Mouse (Mus musculus) forebrain, embryonic 10.5 days (tissue): ENCODE measurements around the gene Zfp804a. TPM values are rescaled to one million over a fixed set of nuclear protein-coding genes. Genes with fewer than 3 reads are reported as not detected.
A peak's percentile ranks its signal among the peaks of the same experiment; 100 is the strongest.

ENCODE experiments used
- DNase-seq: peaks from one replicate; pipeline ENCODE4 v3.0.0-alpha.2; 2017; ENCODE audit warnings: low spot score; ENCODE audit errors: extremely low spot score
- H3K27ac ChIP-seq: fragments of 300-500 bp; sonication (generic); 2 replicates; pipeline ENCODE4 v1.5.1; 2016; ENCODE audit warnings: mild to moderate bottlenecking
- H3K27me3 ChIP-seq: fragments of 300-500 bp; sonication (generic); 2 replicates; pipeline ENCODE4 v1.6.1; 2016; ENCODE audit warnings: mild to moderate bottlenecking; ENCODE audit not compliant: poor library complexity, severe bottlenecking
- H3K36me3 ChIP-seq: fragments of 300-500 bp; sonication (generic); replicated peaks from 2 replicates; pipeline ENCODE4 v1.6.1; 2016; ENCODE audit warnings: mild to moderate bottlenecking, moderate library complexity
- H3K4me1 ChIP-seq: fragments of 300-500 bp; sonication (generic); 2 replicates; pipeline ENCODE4 v1.6.1; 2016
- H3K4me3 ChIP-seq: fragments of 300-500 bp; sonication (generic); 2 replicates; pipeline ENCODE4 v1.5.1; 2016; ENCODE audit warnings: mild to moderate bottlenecking, moderate library complexity
- H3K9me3 ChIP-seq: fragments of 300-500 bp; sonication (generic); 2 replicates; pipeline ENCODE4 v1.6.1; 2016; ENCODE audit warnings: mild to moderate bottlenecking, moderate library complexity
- WGBS: fragments of 180-500 bp; shearing (Covaris S2); methylation state at CpG from one replicate; pipeline ENCODE4 v1.1.7; 2016; 5-methylcytosine and 5-hydroxymethylcytosine counted together
- polyA plus RNA-seq: library from polyadenylated mRNA; unstranded; fragments of >200 nt; fragmentation: Nextera tagmentation; extraction: Ambion mirVana; gene quantifications from 2 replicates; pipeline ENCODE4 v1.2.1, GENCODE M21; 2016

The Zfp804a gene
- 0.09 TPM in 1 of 2 replicates, not detected in the other for polyA plus RNA-seq

DNA sequence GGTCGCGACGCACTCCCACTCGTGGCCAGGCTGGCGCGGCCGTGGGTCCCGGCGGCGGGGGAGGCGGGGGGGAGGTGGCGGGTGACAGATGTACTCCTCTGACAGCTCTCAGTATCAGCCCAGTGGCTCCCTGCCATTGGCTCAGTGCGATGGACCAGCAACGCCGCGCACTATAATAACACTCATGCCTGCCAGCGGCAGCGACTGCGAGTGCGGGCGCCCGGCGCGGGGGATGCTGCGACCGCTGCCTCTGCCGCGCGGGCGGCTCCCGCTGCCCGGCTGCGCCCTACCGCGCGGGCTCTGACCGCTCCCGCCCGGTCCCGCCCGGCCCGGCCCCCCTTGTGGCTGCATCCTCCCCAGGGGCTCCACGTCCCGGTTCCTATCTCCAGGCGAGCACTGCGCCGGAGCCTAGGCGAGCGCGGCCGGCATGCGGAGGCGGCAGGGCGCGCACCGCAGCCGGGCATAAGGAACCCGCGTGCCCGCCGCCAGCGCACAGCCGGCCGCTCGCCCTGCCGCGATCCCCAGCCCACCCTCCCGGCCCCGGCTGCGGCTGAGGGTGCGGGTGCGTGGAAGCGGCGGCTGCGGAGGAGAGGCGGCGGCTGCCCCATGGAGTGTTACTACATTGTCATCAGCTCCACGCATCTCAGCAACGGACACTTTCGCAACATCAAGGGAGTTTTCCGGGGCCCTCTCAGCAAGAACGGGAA is at the start of gene Zfp804a:
Gene Zfp804a (plus strand): TSS at position 38 of the 707 bp plus-strand sequence.
- under 1% methylated on average over 82 of the region's 82 CpGs for WGBS
- DNase-seq: peak; percentile 46
- H3K4me1 ChIP-seq: peaks cover 22% of the 10 kb centered on the region
- peak within 1 kb of the TSS; percentile 80 for H3K4me3 ChIP-seq
- H3K27me3 ChIP-seq: peaks cover 50% of the 10 kb centered on the region
- H3K36me3 ChIP-seq: no peaks in the 10 kb centered on the region
- peak within 1 kb of the TSS; percentile 77 for H3K27ac ChIP-seq
- H3K9me3 ChIP-seq: no peaks in the 10 kb centered on the region

DNA sequence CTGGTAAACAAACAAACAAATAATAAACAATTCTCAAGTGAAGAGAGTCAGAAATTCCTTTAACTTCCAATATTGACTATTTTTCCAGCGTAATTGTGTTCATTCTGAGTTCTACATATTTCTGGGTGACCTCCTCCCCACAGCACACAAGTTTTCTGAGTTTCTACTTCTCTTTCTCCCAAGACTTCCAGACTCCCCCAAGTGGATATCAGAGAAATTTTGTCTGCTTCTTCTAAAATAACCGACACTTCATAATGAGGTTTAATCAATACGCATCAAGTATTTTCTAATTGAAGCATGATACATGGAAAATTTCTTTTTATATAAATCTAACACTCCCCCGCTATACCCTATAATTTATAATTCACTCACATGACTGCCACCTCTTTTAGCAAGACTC is 1.4 kb upstream of the Zfp804a start:
- Histone ChIP-seq H3K4me3 (no peak overlapping the region), H3K27ac (no peak overlapping the region), H3K9me3 (no peaks in the 10 kb centered on the region), H3K4me1 (peaks cover 22% of the 10 kb centered on the region), H3K36me3 (no peaks in the 10 kb centered on the region), H3K27me3 (peaks cover 50% of the 10 kb centered on the region)
- no peak for DNase-seq
- WGBS: 76% methylated on average over 4 of the region's 4 CpGs

DNA sequence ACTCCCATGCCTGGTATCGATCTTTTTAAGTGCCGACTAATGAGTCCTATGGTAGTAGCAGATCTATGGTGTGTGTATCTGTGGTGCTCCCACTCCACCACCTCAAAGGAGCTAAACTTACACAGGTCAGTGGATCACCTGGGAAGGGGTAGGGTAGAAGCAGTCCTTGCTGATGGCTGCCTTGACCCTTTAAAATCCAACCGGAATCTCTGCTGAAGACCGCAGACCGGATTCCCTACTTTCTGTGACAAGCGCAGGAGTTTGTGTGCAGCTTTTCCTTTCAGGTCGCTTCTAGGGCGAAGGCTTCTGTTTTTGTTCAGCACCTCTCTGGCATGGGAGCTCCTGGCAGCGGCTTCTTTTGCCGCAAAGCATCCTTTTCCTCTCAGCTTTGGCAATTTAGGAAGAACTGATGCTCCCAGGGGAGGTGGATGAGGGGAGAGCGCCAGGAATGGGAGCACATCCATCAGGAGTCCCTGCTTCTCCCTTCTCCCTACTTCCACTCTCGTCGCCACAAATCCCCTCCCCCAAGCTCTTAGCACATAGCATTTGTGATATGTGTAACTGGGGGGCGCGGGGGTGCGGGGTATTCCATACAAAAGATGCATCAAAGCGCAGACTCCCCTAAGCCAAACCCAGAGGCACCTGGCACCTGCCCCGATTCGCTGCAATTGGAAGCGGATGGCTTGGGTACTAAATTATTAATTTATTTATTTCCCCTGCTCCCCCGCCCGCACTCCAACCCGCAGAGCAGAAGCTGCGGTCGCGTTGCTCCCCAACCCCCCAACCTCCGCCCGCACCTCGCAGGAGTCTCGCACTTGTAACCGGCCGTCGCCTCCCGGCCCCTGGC is 461 bp upstream of the Zfp804a start:
- Histone ChIP-seq H3K4me3 (peak overlapping the region; percentile 80), H3K4me1 (peaks cover 22% of the 10 kb centered on the region), H3K9me3 (no peaks in the 10 kb centered on the region), H3K36me3 (no peaks in the 10 kb centered on the region), H3K27me3 (peaks cover 50% of the 10 kb centered on the region), H3K27ac (0 out of 2 replicates have a peak overlapping the region, but pooled peaks have one; percentile 77)
- peak; percentile 30 for DNase-seq
- 1% methylated on average over 34 of the region's 34 CpGs for WGBS

DNA sequence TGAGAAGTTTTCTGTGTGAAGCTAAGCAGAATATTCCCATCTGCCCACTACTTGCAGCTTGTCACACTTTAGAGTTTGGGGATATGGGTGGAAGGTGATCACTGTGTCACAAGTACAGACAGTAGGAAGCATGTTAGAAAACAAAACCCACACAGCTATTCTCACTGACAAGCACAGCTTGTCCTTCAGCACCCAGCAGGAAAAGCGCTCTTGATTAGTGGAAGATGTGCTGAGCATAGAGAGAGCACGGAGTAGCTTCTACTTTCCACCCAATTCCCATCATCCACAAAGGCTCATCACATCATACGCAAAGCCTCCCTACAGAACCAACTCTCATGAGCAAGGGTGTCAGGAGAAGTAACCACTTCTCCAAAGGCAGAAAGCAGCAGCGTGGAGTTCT is 1.4 kb downstream of the Zfp804a start:
- Histone ChIP-seq H3K36me3 (no peaks in the 10 kb centered on the region), H3K9me3 (no peaks in the 10 kb centered on the region), H3K27me3 (peaks cover 50% of the 10 kb centered on the region), H3K27ac (no peak overlapping the region), H3K4me3 (peak overlapping the region; percentile 80; the same call in 1 of the 2 replicates), H3K4me1 (peaks cover 22% of the 10 kb centered on the region)
- WGBS: 56% methylated on average over 4 of the region's 4 CpGs
- DNase-seq: peak; percentile 16

DNA sequence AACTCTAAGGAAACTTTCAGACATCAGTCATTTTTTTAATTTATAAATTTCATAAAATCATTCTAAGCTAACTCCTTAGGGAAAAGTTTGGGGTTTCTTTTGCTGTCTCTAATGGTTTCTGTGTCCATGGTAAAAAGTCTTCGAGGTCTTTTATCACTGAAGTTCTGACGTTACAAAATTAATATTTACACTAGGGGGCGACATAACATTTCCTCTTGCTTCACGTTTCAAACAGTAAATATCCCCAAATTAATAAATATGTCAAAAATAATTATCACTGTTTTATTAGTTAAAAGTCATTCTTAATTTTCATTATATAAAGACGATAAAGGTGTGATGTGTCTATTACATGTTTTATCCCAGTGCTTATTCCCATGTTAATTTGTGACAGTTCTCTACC is 11.6 kb downstream of the Zfp804a start:
- H3K36me3 ChIP-seq: no peaks in the 10 kb centered on the region
- no peaks in the 10 kb centered on the region for H3K27me3 ChIP-seq
- 38% methylated on average over 5 of the region's 5 CpGs for WGBS
- H3K4me3 ChIP-seq: no peak overlapping the region
- H3K27ac ChIP-seq: no peak overlapping the region
- H3K4me1 ChIP-seq: no peaks in the 10 kb centered on the region
- DNase-seq: no peak
- H3K9me3 ChIP-seq: no peaks in the 10 kb centered on the region

DNA sequence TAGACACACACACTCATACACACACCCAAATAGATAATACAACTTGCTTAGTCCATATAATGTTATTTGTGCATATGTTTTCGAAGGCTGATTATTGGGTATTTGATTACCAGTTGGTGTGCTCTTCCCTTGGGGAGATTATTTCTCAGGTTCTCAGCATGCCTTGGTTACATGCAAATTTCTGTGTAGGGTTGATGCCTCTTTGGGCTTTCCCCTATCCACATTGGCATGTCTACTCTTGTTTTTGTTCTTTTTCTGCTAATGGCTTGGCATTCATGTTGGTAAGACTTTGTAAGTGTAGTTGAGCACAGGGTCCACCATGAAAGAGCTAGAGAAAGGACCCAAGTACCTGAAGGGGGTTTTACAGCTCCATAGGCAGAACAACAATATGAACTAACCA is 14.9 kb downstream of the Zfp804a start:
- no peaks in the 10 kb centered on the region for H3K9me3 ChIP-seq
- no peak overlapping the region for H3K27ac ChIP-seq
- WGBS: 97% methylated on average over 1 of the region's 1 CpGs
- H3K4me3 ChIP-seq: no peak overlapping the region
- DNase-seq: no peak
- no peaks in the 10 kb centered on the region for H3K36me3 ChIP-seq
- H3K27me3 ChIP-seq: no peaks in the 10 kb centered on the region
- H3K4me1 ChIP-seq: no peaks in the 10 kb centered on the region

DNA sequence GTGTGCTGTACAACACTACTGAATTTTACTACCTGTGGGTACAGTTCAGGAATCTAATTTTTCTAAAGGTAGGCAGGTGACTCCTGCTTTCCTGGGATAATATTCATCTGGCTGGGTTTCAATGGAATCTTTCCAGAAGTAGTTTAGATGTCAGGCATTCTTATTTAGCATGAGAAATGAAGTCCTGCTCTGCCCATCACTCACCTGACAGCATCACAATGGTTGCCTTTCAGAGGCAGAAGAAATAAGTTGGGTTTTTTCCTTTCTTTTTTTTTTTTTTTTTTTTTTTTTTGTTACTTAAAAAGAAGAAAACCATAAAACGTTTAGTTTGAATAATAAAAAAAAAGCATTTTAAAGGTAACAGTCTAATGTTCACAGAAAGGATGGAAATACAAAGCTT is 16.1 kb downstream of the Zfp804a start:
- no peaks in the 10 kb centered on the region for H3K36me3 ChIP-seq
- H3K9me3 ChIP-seq: no peaks in the 10 kb centered on the region
- H3K27ac ChIP-seq: no peak overlapping the region
- H3K4me3 ChIP-seq: no peak overlapping the region
- 57% methylated on average over 1 of the region's 1 CpGs for WGBS
- H3K4me1 ChIP-seq: no peaks in the 10 kb centered on the region
- DNase-seq: no peak
- H3K27me3 ChIP-seq: no peaks in the 10 kb centered on the region

DNA sequence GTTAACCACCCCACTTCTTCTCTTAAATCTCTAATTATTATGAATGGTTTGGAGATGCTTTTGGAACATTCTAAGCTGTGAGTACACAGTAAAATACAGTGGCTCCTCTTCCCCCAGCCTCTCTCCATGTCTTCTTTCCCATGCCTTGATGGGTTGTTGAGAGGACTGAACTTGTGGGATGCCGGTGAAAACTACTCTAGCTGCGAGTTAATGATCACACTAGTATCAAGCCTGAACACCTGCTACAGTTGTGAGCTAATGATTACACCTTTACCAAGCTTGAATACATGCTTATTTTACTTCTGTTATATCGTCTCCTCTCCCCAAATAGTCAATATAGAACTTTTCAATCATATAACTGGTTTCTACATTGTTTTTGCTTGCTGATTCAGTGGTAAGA is 23.9 kb downstream of the Zfp804a start:
- no peaks in the 10 kb centered on the region for H3K27me3 ChIP-seq
- DNase-seq: no peak

DNA sequence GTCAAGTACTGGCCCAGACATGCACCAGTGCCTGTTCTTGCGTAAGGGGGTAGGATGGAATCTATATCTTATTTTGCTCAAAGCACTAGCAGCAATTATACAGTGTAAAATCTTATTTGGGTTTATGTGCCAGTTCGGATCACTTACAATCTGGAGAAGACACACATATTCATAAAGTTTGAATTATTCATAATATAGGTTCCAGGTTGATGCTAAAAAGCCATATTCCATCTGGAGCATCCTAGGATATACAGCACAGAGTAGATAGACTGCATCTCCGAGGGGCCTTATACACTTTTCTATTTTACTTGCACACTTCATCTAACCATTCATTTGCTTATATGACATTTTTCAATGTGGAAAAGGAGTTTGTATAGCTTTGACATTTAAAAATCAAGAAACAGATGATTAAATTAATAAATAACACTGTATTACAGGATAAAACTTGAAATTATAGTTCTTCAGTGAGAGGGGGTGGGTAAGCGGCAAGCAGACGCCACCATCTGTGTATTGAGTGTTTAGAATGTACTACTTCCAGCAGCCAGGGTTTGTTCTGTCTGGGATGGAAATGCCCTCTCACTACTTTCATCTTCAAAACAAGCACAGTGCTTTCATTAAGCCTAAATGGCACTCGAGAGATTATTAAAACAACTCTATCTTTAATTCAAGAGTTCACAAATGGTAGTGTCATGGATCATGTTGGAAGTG is 25.4 kb downstream of the Zfp804a start:
- no peak overlapping the region for H3K4me3 ChIP-seq
- H3K36me3 ChIP-seq: no peaks in the 10 kb centered on the region
- WGBS: 93% methylated on average over 6 of the region's 6 CpGs
- no peaks in the 10 kb centered on the region for H3K9me3 ChIP-seq
- H3K4me1 ChIP-seq: no peaks in the 10 kb centered on the region
- H3K27ac ChIP-seq: no peak overlapping the region
- DNase-seq: no peak
- H3K27me3 ChIP-seq: no peaks in the 10 kb centered on the region

More for the DNA sequence above, 23.9 kb downstream of the Zfp804a start:
- no peaks in the 10 kb centered on the region for H3K4me1 ChIP-seq
- no peak overlapping the region for H3K4me3 ChIP-seq
- 95% methylated on average over 3 of the region's 3 CpGs for WGBS
- H3K36me3 ChIP-seq: no peaks in the 10 kb centered on the region
- no peaks in the 10 kb centered on the region for H3K9me3 ChIP-seq
- no peak overlapping the region for H3K27ac ChIP-seq

DNA sequence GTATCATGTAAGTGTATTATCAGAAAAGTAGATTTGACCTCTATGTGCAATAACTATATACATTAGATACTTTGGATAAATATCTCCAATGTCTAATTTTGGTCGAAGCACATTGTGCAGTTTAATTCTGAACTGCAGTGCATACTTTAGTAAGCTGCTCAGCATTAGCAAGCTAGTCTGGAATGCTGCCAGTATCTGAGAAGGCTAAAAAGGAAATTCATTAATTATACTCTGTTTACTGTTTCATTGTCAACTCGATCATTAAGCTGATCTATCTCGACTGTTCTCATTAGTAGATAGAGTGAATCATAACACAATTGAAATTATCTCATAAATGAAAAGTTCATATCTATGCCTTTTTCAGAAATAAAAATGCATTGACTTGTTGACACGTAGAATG is 27.7 kb downstream of the Zfp804a start:
- no peaks in the 10 kb centered on the region for H3K9me3 ChIP-seq
- 85% methylated on average over 4 of the region's 4 CpGs for WGBS

DNA sequence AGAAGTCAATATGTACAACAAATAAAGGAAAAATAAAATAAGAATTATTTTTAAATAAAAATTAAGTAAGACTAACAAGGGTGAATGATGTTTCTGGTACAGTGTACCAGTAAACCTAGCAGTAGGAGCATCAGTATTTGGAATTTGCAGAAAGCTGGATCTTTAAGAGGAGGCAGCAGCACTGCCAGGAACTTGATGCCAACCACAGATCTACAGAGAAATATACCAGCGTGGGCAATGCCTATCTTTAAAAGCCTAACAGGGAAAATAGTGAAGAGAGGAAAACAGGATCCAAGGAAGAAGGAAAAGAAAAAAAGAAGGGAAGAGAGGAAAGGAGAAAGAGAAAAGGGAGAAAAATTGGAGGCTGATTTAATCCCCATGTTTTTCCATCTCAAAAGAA is 60.1 kb downstream of the Zfp804a start:
- 82% methylated on average over 1 of the region's 1 CpGs for WGBS

More for the DNA sequence above, 27.7 kb downstream of the Zfp804a start:
- H3K27me3 ChIP-seq: no peaks in the 10 kb centered on the region
- no peak for DNase-seq
- H3K4me1 ChIP-seq: no peaks in the 10 kb centered on the region
- H3K36me3 ChIP-seq: no peaks in the 10 kb centered on the region
- no peak overlapping the region for H3K4me3 ChIP-seq
- H3K27ac ChIP-seq: no peak overlapping the region

DNA sequence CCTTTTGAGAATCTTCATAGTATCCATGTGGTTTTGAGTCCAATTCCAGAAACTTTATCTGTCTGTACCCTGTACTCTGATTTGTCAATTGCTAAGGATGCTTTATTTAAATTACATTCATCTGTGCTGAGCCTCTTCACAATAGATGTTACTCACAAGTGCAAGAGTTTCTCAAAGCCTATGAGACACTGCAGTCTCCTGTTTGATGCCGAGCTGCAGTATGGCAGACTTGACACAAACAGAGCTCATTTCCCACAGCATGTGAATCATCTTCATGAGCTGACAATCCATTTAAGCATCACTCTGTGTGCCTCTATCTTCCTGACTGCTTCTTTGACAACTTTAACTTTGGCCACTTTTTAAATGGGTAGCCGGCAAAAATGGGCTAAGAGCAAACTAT is 60.6 kb downstream of the Zfp804a start:
- WGBS: 87% methylated on average over 2 of the region's 2 CpGs
- H3K36me3 ChIP-seq: no peaks in the 10 kb centered on the region
- no peaks in the 10 kb centered on the region for H3K4me1 ChIP-seq
- no peak overlapping the region for H3K4me3 ChIP-seq
- no peaks in the 10 kb centered on the region for H3K27me3 ChIP-seq
- H3K9me3 ChIP-seq: no peaks in the 10 kb centered on the region
- no peak overlapping the region for H3K27ac ChIP-seq
- DNase-seq: no peak

More for the DNA sequence above, 60.1 kb downstream of the Zfp804a start:
- Histone ChIP-seq H3K4me3 (no peak overlapping the region), H3K9me3 (no peaks in the 10 kb centered on the region), H3K36me3 (no peaks in the 10 kb centered on the region), H3K4me1 (no peaks in the 10 kb centered on the region), H3K27me3 (no peaks in the 10 kb centered on the region), H3K27ac (no peak overlapping the region)
- no peak for DNase-seq
